Mouse (Mus musculus): Measurements from ENCODE around the gene B3gat2. TPM values are rescaled to one million over a fixed set of nuclear protein-coding genes. Genes with fewer than 3 reads are reported as not detected.

Gene B3gat2
- polyA plus RNA-seq (2012) = 0.01 TPM in 1 of 2 replicates, not detected in the other

GRCm38 (mm10) chr1:23761502-23762135, at the start of gene B3gat2:
TSS of gene B3gat2 (plus strand) at chr1:23761753.
- TF ChIP-seq GATA1 (IDR thresholded peaks at IDR 0.05; ENCODE audit: low read length) = no peak

DNA sequence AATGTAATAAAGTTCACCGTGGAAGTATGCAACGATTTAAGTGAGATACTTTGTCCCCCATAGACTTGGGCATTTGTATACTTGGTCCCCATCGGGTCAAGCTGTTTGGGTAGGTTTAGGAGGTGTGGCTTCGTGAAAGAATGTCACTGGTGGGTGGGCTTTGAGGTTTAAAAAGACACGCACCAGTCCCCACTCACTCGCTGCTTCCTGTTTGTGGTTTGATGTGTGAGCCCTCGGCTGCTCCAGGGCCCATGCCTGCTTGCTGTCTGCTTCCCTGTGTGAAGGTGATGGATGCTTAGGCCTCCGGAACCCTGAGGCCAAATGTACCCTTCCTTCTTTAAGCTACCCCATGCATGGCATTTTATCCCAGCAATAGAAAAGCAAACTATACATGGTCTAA, 41.2 kb upstream of the B3gat2 start:
- TF ChIP-seq GATA1 (IDR thresholded peaks at IDR 0.05; ENCODE audit: low read length) = no peak

DNA sequence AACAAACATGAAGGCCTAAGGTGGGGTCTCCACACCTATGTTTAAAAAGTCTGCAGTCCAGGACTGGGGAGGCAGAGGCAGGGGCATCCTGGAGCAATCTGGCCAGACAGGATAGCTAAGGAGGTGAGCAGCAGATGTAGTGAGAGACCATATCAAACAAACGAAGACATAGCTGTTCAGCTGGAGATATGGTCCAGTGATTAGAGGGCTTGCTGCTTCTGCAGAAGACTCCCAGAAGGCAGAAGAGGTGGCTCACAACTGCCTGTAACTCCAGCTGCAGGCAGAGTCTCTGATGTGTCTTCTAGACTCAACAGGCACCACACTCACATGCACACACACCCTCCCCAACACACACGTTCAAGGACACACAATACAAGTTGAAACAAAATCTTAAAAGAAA, 40.5 kb upstream of the B3gat2 start:
- no peak for TF ChIP-seq GATA1 (IDR thresholded peaks at IDR 0.05; ENCODE audit: low read length)

- TF ChIP-seq GATA1 (IDR thresholded peaks at IDR 0.05; ENCODE audit: low read length) = no peak
Measured at GRCm38 (mm10) chr1:23722469-23723372, 38.8 kb upstream of the B3gat2 start.

DNA sequence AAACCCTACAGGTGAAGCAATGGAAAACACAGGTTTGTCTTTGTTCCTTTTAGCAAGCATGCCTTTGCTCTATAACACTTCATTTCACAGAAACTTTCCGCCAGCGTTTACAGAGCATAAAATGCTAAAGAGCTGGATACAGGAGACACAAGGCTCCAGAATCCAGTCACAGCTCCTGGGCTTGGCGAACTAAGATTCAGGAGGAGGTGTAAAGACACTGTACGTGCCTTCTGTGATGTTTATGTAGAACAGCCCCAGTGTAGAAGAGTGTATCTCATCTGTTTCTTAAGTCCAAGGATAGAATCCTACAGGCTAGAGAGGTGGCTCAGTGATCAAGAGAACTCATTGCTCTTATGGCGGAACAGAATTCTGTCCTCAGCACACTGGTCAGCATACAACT, 30.2 kb upstream of the B3gat2 start:
- no peak for TF ChIP-seq GATA1 (IDR thresholded peaks at IDR 0.05; ENCODE audit: low read length)

- no peak for TF ChIP-seq GATA1 (IDR thresholded peaks at IDR 0.05; ENCODE audit: low read length)
Measured at GRCm38 (mm10) chr1:23750864-23751532, 10.6 kb upstream of the B3gat2 start.

GRCm38 (mm10) chr1:23753091-23753490, 8.5 kb upstream of the B3gat2 start:
- TF ChIP-seq GATA1 (IDR thresholded peaks at IDR 0.05; ENCODE audit: low read length) = no peak

- no peak for TF ChIP-seq GATA1 (IDR thresholded peaks at IDR 0.05; ENCODE audit: low read length)
Measured at GRCm38 (mm10) chr1:23753591-23753990, 8.0 kb upstream of the B3gat2 start.

GRCm38 (mm10) chr1:23754340-23754739, 7.2 kb upstream of the B3gat2 start:
- no peak for TF ChIP-seq GATA1 (IDR thresholded peaks at IDR 0.05; ENCODE audit: low read length)

GRCm38 (mm10) chr1:23754967-23755366, 6.6 kb upstream of the B3gat2 start:
- TF ChIP-seq GATA1 (IDR thresholded peaks at IDR 0.05; ENCODE audit: low read length) = no peak

DNA sequence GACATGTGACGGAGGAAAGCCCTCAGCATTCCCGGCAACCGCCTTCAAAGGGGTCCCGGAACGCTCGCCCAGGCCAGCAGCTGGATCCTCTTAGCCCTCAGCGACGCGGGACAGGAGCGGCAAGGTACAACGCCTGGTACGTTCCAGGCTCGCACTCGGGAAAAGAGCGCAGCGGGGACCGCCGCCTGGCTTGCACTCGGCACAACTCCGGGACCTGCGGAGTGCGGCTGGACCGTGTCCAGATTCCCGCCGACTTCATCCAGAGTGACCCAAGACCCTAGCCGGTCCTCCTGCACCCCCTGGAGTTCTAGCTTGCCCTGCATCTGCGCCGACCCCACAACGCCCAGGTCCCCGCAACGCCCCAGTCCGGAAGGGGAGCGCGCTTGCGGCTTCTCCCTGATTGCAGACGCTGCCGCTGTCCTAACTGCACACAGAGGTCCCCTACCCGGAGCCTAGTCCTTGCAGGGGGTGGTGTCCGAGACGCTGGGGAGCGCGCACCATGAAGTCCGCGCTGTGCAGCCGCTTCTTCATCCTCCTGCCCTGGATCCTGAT, 659 bp downstream of the B3gat2 start:
- TF ChIP-seq GATA1 (IDR thresholded peaks at IDR 0.05; ENCODE audit: low read length) = no peak

DNA sequence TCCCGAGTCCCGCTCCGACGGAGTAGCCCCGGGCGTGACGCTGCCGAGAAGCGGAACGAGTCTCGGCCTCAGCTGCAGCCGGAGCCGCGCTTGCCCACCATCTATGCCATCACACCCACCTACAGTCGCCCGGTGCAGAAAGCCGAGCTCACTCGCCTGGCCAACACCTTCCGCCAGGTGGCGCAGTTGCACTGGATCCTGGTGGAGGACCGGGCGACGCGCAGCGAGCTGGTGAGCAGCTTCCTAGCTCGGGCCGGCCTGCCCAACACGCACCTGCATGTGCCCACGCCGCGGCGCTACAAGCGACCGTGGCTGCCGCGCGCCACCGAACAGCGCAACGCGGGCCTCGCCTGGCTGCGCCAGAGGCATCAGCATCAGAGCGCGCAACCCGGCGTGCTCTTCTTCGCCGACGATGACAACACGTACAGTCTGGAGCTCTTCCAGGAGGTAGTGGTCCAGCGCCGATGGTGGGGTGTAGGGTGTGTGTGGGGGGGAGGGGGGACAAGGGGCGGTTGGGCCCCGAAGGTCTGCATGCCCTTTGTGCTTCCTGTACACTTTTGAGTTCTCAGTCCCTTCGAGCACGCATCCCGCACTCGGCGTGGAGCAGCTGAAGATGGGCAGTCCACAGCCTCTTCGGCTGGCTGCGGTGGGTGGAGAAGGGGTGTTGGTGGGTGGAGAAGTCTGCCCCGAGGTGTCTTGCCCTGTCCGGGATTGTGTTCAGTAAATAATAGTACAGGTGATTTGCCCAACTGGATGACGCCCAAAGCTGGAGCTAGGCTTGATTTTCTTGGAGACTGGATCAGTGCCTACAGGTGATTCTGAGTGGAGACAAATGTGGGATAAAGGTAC, 1.5 kb downstream of the B3gat2 start:
- TF ChIP-seq GATA1 (IDR thresholded peaks at IDR 0.05; ENCODE audit: low read length) = no peak

- no peak for TF ChIP-seq GATA1 (IDR thresholded peaks at IDR 0.05; ENCODE audit: low read length)
Measured at GRCm38 (mm10) chr1:23763726-23764125, 2.2 kb downstream of the B3gat2 start.

- no peak for TF ChIP-seq GATA1 (IDR thresholded peaks at IDR 0.05; ENCODE audit: low read length)
Measured at GRCm38 (mm10) chr1:23764710-23765109, 3.2 kb downstream of the B3gat2 start.

GRCm38 (mm10) chr1:23773039-23773438, 11.5 kb downstream of the B3gat2 start:
- no peak for TF ChIP-seq GATA1 (IDR thresholded peaks at IDR 0.05; ENCODE audit: low read length)
